Mouse (Mus musculus): Measurements from ENCODE around the gene Gm17509. TPM values are rescaled to one million over a fixed set of nuclear protein-coding genes. Genes with fewer than 3 reads are reported as not detected.

Gene Gm17509
- polyA plus RNA-seq, 1 experiment from 2014 or later: 0.48 TPM

GRCm38 (mm10) chr13:117224901-117225300 is 4.0 kb upstream of the Gm17509 start:
- 75% methylated on average over 2 of the region's 2 CpGs for WGBS
- H3K4me3 ChIP-seq: no peak overlapping the region
- no peaks in the 10 kb centered on the region for H3K36me3 ChIP-seq
- H3K4me2 ChIP-seq (replicated peaks): no peak overlapping the region
- H3K9me3 ChIP-seq: no peaks in the 10 kb centered on the region
- no peak overlapping the region for H3K27ac ChIP-seq
- 0 out of 2 replicates have a peak, but pooled peaks cover 3% of the 10 kb centered on the region for H3K4me1 ChIP-seq
- ATAC-seq (ENCODE audit: low FRiP score, low read depth): no peak
- no peak overlapping the region for H3K9ac ChIP-seq
- no peaks in the 10 kb centered on the region; the same call in 1 of the 2 replicates for H3K27me3 ChIP-seq (replicated peaks)

- no peak overlapping the region for H3K27ac ChIP-seq
- no peaks in the 10 kb centered on the region for H3K9me3 ChIP-seq
- 0 out of 2 replicates have a peak, but pooled peaks cover 3% of the 10 kb centered on the region for H3K4me1 ChIP-seq
- H3K9ac ChIP-seq: no peak overlapping the region
- H3K4me3 ChIP-seq: no peak overlapping the region
- H3K27me3 ChIP-seq (replicated peaks): no peaks in the 10 kb centered on the region; the same call in 1 of the 2 replicates
- no peak for ATAC-seq (ENCODE audit: low FRiP score, low read depth)
- H3K36me3 ChIP-seq: no peaks in the 10 kb centered on the region
- H3K4me2 ChIP-seq (replicated peaks): no peak overlapping the region
- 56% methylated on average over 5 of the region's 5 CpGs for WGBS
These were observed 2.2 kb upstream of the Gm17509 start for GRCm38 (mm10) chr13:117223125-117223524.

GRCm38 (mm10) chr13:117219871-117220500 is 889 bp downstream of the Gm17509 start:
- Histone ChIP-seq H3K4me1 (0 out of 2 replicates have a peak, but pooled peaks cover 3% of the 10 kb centered on the region), H3K36me3 (no peaks in the 10 kb centered on the region), H3K9me3 (no peaks in the 10 kb centered on the region), H3K27ac (peak overlapping the region; percentile 42; the same call in 1 of the 2 replicates), H3K27me3 (replicated peaks) (no peaks in the 10 kb centered on the region; the same call in 1 of the 2 replicates), H3K9ac (peak overlapping the region; percentile 69), H3K4me3 (peak overlapping the region; percentile 68), H3K4me2 (replicated peaks) (peak overlapping the region; percentile 74)
- 3% methylated on average over 16 of the region's 16 CpGs for WGBS
- peak; percentile 14; the same call in 1 of the 2 replicates for ATAC-seq (ENCODE audit: low FRiP score, low read depth)

GRCm38 (mm10) chr13:117218092-117218491 is 2.8 kb downstream of the Gm17509 start:
- ATAC-seq (ENCODE audit: low FRiP score, low read depth): no peak
- Histone ChIP-seq H3K9me3 (no peaks in the 10 kb centered on the region), H3K27me3 (replicated peaks) (no peaks in the 10 kb centered on the region; the same call in 1 of the 2 replicates), H3K27ac (no peak overlapping the region), H3K4me1 (0 out of 2 replicates have a peak, but pooled peaks cover 3% of the 10 kb centered on the region), H3K36me3 (no peaks in the 10 kb centered on the region), H3K9ac (no peak overlapping the region), H3K4me2 (replicated peaks) (no peak overlapping the region), H3K4me3 (no peak overlapping the region)
- WGBS: 83% methylated on average over 2 of the region's 2 CpGs

- 73% methylated on average over 11 of the region's 11 CpGs for WGBS
- no peak for ATAC-seq (ENCODE audit: low FRiP score, low read depth)
- H3K27me3 ChIP-seq (replicated peaks): no peaks in the 10 kb centered on the region; the same call in 1 of the 2 replicates
- H3K4me3 ChIP-seq: no peak overlapping the region
- H3K36me3 ChIP-seq: no peaks in the 10 kb centered on the region
- H3K4me2 ChIP-seq (replicated peaks): no peak overlapping the region
- H3K9ac ChIP-seq: no peak overlapping the region
- 0 out of 2 replicates have a peak, but pooled peaks cover 3% of the 10 kb centered on the region for H3K4me1 ChIP-seq
- no peaks in the 10 kb centered on the region for H3K9me3 ChIP-seq
- H3K27ac ChIP-seq: no peak overlapping the region
These were observed 3.3 kb downstream of the Gm17509 start for GRCm38 (mm10) chr13:117217621-117218020.

GRCm38 (mm10) chr13:117216752-117217363 is 4.0 kb downstream of the Gm17509 start:
- H3K4me2 ChIP-seq (replicated peaks): no peak overlapping the region
- H3K9ac ChIP-seq: no peak overlapping the region
- no peaks in the 10 kb centered on the region for H3K27me3 ChIP-seq (replicated peaks)
- no peak overlapping the region for H3K27ac ChIP-seq
- H3K4me1 ChIP-seq: 0 out of 2 replicates have a peak, but pooled peaks cover under 1% of the 10 kb centered on the region
- H3K4me3 ChIP-seq: no peak overlapping the region
- no peaks in the 10 kb centered on the region for H3K9me3 ChIP-seq
- no peak for ATAC-seq (ENCODE audit: low FRiP score, low read depth)
- no peaks in the 10 kb centered on the region for H3K36me3 ChIP-seq
- WGBS: 29% methylated on average over 9 of the region's 9 CpGs

- Histone ChIP-seq H3K4me3 (no peak overlapping the region), H3K36me3 (no peaks in the 10 kb centered on the region), H3K9me3 (no peaks in the 10 kb centered on the region), H3K9ac (no peak overlapping the region), H3K4me2 (replicated peaks) (no peak overlapping the region), H3K4me1 (0 out of 2 replicates have a peak, but pooled peaks cover 1% of the 10 kb centered on the region), H3K27me3 (replicated peaks) (no peaks in the 10 kb centered on the region), H3K27ac (no peak overlapping the region)
- no peak for ATAC-seq (ENCODE audit: low FRiP score, low read depth)
- 23% methylated on average over 10 of the region's 10 CpGs for WGBS
These were observed 4.7 kb downstream of the Gm17509 start for GRCm38 (mm10) chr13:117216126-117216525.

- Histone ChIP-seq H3K4me3 (no peak overlapping the region), H3K36me3 (no peaks in the 10 kb centered on the region), H3K4me1 (0 out of 2 replicates have a peak, but pooled peaks cover 3% of the 10 kb centered on the region), H3K9me3 (no peaks in the 10 kb centered on the region), H3K4me2 (replicated peaks) (no peak overlapping the region), H3K27me3 (replicated peaks) (no peaks in the 10 kb centered on the region), H3K27ac (no peak overlapping the region), H3K9ac (no peak overlapping the region)
- no peak for ATAC-seq (ENCODE audit: low FRiP score, low read depth)
- 8% methylated on average over 10 of the region's 10 CpGs for WGBS
These were observed 5.4 kb downstream of the Gm17509 start for GRCm38 (mm10) chr13:117215481-117215880.

GRCm38 (mm10) chr13:117211386-117211875 is 9.4 kb downstream of the Gm17509 start:
- Histone ChIP-seq H3K9ac (no peak overlapping the region), H3K27ac (no peak overlapping the region), H3K27me3 (replicated peaks) (no peaks in the 10 kb centered on the region), H3K4me1 (0 out of 2 replicates have a peak, but pooled peaks cover 3% of the 10 kb centered on the region), H3K36me3 (no peaks in the 10 kb centered on the region), H3K4me2 (replicated peaks) (no peak overlapping the region), H3K4me3 (no peak overlapping the region), H3K9me3 (no peaks in the 10 kb centered on the region)
- WGBS: 44% methylated on average over 11 of the region's 11 CpGs
- ATAC-seq (ENCODE audit: low FRiP score, low read depth): no peak; the same call in 1 of the 2 replicates

- Histone ChIP-seq H3K4me3 (no peak within 1 kb of the TSS), H3K27ac (no peak within 1 kb of the TSS), H3K9ac (no peak within 1 kb of the TSS), H3K27me3 (replicated peaks) (no peaks in the 10 kb centered on the region), H3K4me2 (replicated peaks) (no peak within 1 kb of the TSS), H3K4me1 (0 out of 2 replicates have a peak, but pooled peaks cover 3% of the 10 kb centered on the region), H3K9me3 (no peaks in the 10 kb centered on the region), H3K36me3 (no peaks in the 10 kb centered on the region)
- 84% methylated on average over 6 of the region's 6 CpGs for WGBS
- no peak for ATAC-seq (ENCODE audit: low FRiP score, low read depth)
These were observed 12.6 kb downstream of the Gm17509 start, which contains the start of gene Emb for GRCm38 (mm10) chr13:117208236-117208635. Gene Emb, plus strand, starts transcription at chr13:117208536.

GRCm38 (mm10) chr13:117206066-117206465 is 14.8 kb downstream of the Gm17509 start:
- H3K4me1 ChIP-seq: 0 out of 2 replicates have a peak, but pooled peaks cover 1% of the 10 kb centered on the region
- no peak overlapping the region for H3K4me2 ChIP-seq (replicated peaks)
- no peak overlapping the region for H3K9ac ChIP-seq
- no peak overlapping the region for H3K4me3 ChIP-seq
- H3K27me3 ChIP-seq (replicated peaks): no peaks in the 10 kb centered on the region
- WGBS: 93% methylated on average over 8 of the region's 8 CpGs
- ATAC-seq (ENCODE audit: low FRiP score, low read depth): no peak
- H3K27ac ChIP-seq: no peak overlapping the region
- no peaks in the 10 kb centered on the region for H3K9me3 ChIP-seq
- no peaks in the 10 kb centered on the region for H3K36me3 ChIP-seq

GRCm38 (mm10) chr13:117204685-117205084 is 16.2 kb downstream of the Gm17509 start:
- no peak for ATAC-seq (ENCODE audit: low FRiP score, low read depth)
- WGBS: 96% methylated on average over 7 of the region's 7 CpGs
- H3K4me2 ChIP-seq (replicated peaks): no peak overlapping the region

More at GRCm38 (mm10) chr13:117204685-117205084, 16.2 kb downstream of the Gm17509 start:
- H3K27me3 ChIP-seq (replicated peaks): no peaks in the 10 kb centered on the region
- no peaks in the 10 kb centered on the region for H3K36me3 ChIP-seq
- H3K27ac ChIP-seq: no peak overlapping the region
- no peak overlapping the region for H3K9ac ChIP-seq
- no peaks in the 10 kb centered on the region for H3K9me3 ChIP-seq
- no peak overlapping the region for H3K4me3 ChIP-seq
- H3K4me1 ChIP-seq: no peaks in the 10 kb centered on the region
